Mouse (Mus musculus) midbrain, embryonic 16.5 days (tissue): ENCODE measurements around the gene Ctla2b. TPM values are rescaled to one million over a fixed set of nuclear protein-coding genes. Genes with fewer than 3 reads are reported as not detected.

Experiments used
- ATAC-seq: fragments of 200-750 bp; cut with Nextera tagmentation; 2 replicates; pipeline ENCODE4 v1.8.0; 2017; ENCODE audit warnings: moderate TSS enrichment
- H3K27ac ChIP-seq: fragments of 300-500 bp; sonication (generic); 2 replicates; pipeline ENCODE4 v1.5.1; 2014; ENCODE audit warnings: mild to moderate bottlenecking, low read length, mixed read lengths
- H3K27me3 ChIP-seq: fragments of 300-500 bp; sonication (generic); 2 replicates; pipeline ENCODE4 v1.6.1; 2014; ENCODE audit warnings: low read depth, low read length, mixed read lengths; ENCODE audit not compliant: control insufficient read depth, insufficient read depth
- H3K36me3 ChIP-seq: fragments of 300-500 bp; sonication (generic); 2 replicates; pipeline ENCODE4 v1.6.1; 2014; ENCODE audit warnings: mild to moderate bottlenecking, low read length, moderate library complexity, mixed read lengths; ENCODE audit not compliant: control insufficient read depth, insufficient read depth
- H3K4me1 ChIP-seq: fragments of 300-500 bp; sonication (generic); 2 replicates; pipeline ENCODE4 v1.6.1; 2014; ENCODE audit warnings: mild to moderate bottlenecking, low read length, mixed read lengths; ENCODE audit not compliant: control insufficient read depth, insufficient read depth
- H3K4me2 ChIP-seq: fragments of 300-500 bp; sonication (generic); 2 replicates; pipeline ENCODE4 v1.6.1; 2014; ENCODE audit warnings: mild to moderate bottlenecking, low read length, mixed read lengths
- H3K4me3 ChIP-seq: fragments of 300-500 bp; sonication (generic); 2 replicates; pipeline ENCODE4 v1.5.1; 2014; ENCODE audit warnings: low read depth, mild to moderate bottlenecking, low read length, moderate library complexity, mixed read lengths
- H3K9ac ChIP-seq: fragments of 300-500 bp; sonication (generic); 2 replicates; pipeline ENCODE4 v1.6.1; 2014; ENCODE audit warnings: low read depth, low read length, mixed read lengths
- H3K9me3 ChIP-seq: fragments of 300-500 bp; sonication (generic); replicated peaks from 2 replicates; pipeline ENCODE4 v1.6.1; 2014; ENCODE audit warnings: mild to moderate bottlenecking, low read length, mixed read lengths; ENCODE audit not compliant: control insufficient read depth, poor library complexity, severe bottlenecking
- WGBS: fragments of 180-500 bp; shearing (Covaris S2); extraction: QIAGEN DNeasy Blood & Tissue Kit; methylation state at CpG from one replicate; pipeline ENCODE4 v1.1.7; 2014; 5-methylcytosine and 5-hydroxymethylcytosine counted together
- polyA plus RNA-seq: library from polyadenylated mRNA; unstranded; fragments of >200 nt; fragmentation: Nextera tagmentation; extraction: Ambion mirVana; gene quantifications from 2 replicates; pipeline ENCODE4 v1.2.1, GENCODE M21; 2015

The Ctla2b gene
- polyA plus RNA-seq, 1 experiment from 2014 or later, result 2.2 TPM

- H3K4me2 ChIP-seq, result no peak overlapping the region
- no peak overlapping the region for H3K4me3 ChIP-seq
- H3K4me1 ChIP-seq, result no peaks in the 10 kb centered on the region
- H3K27me3 ChIP-seq, result no peaks in the 10 kb centered on the region
- no peak overlapping the region for H3K9ac ChIP-seq
- 82% methylated on average over 4 of the region's 4 CpGs for WGBS
- ATAC-seq, result no peak
- H3K36me3 ChIP-seq, result no peaks in the 10 kb centered on the region
- no peaks in the 10 kb centered on the region for H3K9me3 ChIP-seq
- H3K27ac ChIP-seq, result no peak overlapping the region
Measured at GRCm38 (mm10) chr13:60848241-60849120, 48.8 kb downstream of the Ctla2b start.

Other genes with a start within 250 kb of the Ctla2b start
- gene BC051665, start 111.1 kb downstream of the Ctla2b start, polyA plus RNA-seq, result not detected in 2 replicates
- gene Ctsll3, start 94.6 kb downstream of the Ctla2b start, polyA plus RNA-seq, result not detected in 2 replicates
- gene 4930486L24Rik, start 33.0 kb downstream of the Ctla2b start, polyA plus RNA-seq, result not detected in 2 replicates
- gene Gm49392, start 553 bp downstream of the Ctla2b start, polyA plus RNA-seq, result 0.14 TPM in 1 of 2 replicates, not detected in the other
- not detected in 2 replicates for gene Tpbpb, start 7.4 kb upstream of the Ctla2b start, polyA plus RNA-seq
- gene Gm49393, start 38.1 kb upstream of the Ctla2b start, polyA plus RNA-seq, result not detected in 2 replicates
- gene Gm49391, start 39.1 kb upstream of the Ctla2b start, polyA plus RNA-seq, result 0.58 and 0.76 TPM in 2 replicates
- 16.5 and 18.9 TPM in 2 replicates for gene Ctla2a, start 39.2 kb upstream of the Ctla2b start, polyA plus RNA-seq
- not detected in 2 replicates for gene Tpbpa, start 44.5 kb upstream of the Ctla2b start, polyA plus RNA-seq
- not detected in 2 replicates for gene Ctsj, start 108.5 kb upstream of the Ctla2b start, polyA plus RNA-seq
- gene Ctsq, start 143.2 kb upstream of the Ctla2b start, polyA plus RNA-seq, result not detected in 2 replicates